Mouse (Mus musculus) hindbrain, embryonic 16.5 days (tissue): Measurements from ENCODE around the gene Spi1. TPM values are rescaled to one million over a fixed set of nuclear protein-coding genes. Genes with fewer than 3 reads are reported as not detected.
"Not testable (repeated sequence)": the region's sequence is repeated elsewhere in the genome, so short reads cannot be mapped to it uniquely, and the experiment has no call there.

Experiments used
- ATAC-seq: fragments of 200-750 bp; cut with Nextera tagmentation; 2 replicates; pipeline ENCODE4 v1.8.0; 2017; ENCODE audit warnings: moderate TSS enrichment, moderate library complexity
- H3K27ac ChIP-seq: fragments of 300-500 bp; sonication (generic); 2 replicates; pipeline ENCODE4 v1.5.1; 2014; ENCODE audit warnings: low read depth, mild to moderate bottlenecking, control low read depth, low read length, moderate library complexity
- H3K27me3 ChIP-seq: fragments of 300-500 bp; sonication (generic); replicated peaks from 2 replicates; pipeline ENCODE4 v1.6.1; 2014; ENCODE audit warnings: low read length; ENCODE audit not compliant: control insufficient read depth, insufficient read depth
- H3K36me3 ChIP-seq: fragments of 300-500 bp; sonication (generic); 2 replicates; pipeline ENCODE4 v1.6.1; 2014; ENCODE audit warnings: mild to moderate bottlenecking, low read length, moderate library complexity, mixed read lengths; ENCODE audit not compliant: control insufficient read depth, insufficient read depth
- H3K4me1 ChIP-seq: fragments of 300-500 bp; sonication (generic); 2 replicates; pipeline ENCODE4 v1.6.1; 2014; ENCODE audit warnings: low read depth, low read length; ENCODE audit not compliant: control insufficient read depth, insufficient read depth
- H3K4me2 ChIP-seq: fragments of 300-500 bp; sonication (generic); 2 replicates; pipeline ENCODE4 v1.6.1; 2014; ENCODE audit warnings: mild to moderate bottlenecking, low read length, control low read depth, moderate library complexity
- H3K4me3 ChIP-seq: fragments of 300-500 bp; sonication (generic); 2 replicates; pipeline ENCODE4 v1.5.1; 2014; ENCODE audit warnings: mild to moderate bottlenecking, low read length, control low read depth, moderate library complexity
- H3K9ac ChIP-seq: fragments of 300-500 bp; sonication (generic); 2 replicates; pipeline ENCODE4 v1.6.1; 2014; ENCODE audit warnings: low read depth, mild to moderate bottlenecking, control low read depth, low read length, moderate library complexity
- H3K9me3 ChIP-seq: fragments of 300-500 bp; sonication (generic); 2 replicates; pipeline ENCODE4 v1.6.1; 2014; ENCODE audit warnings: mild to moderate bottlenecking, low read length, moderate library complexity; ENCODE audit not compliant: control insufficient read depth
- WGBS: fragments of 180-500 bp; shearing (Covaris S2); extraction: QIAGEN DNeasy Blood & Tissue Kit; methylation state at CpG from one replicate; pipeline ENCODE4 v1.1.7; 2014; 5-methylcytosine and 5-hydroxymethylcytosine counted together
- polyA plus RNA-seq: library from polyadenylated mRNA; unstranded; fragments of >200 nt; fragmentation: Nextera tagmentation; extraction: Ambion mirVana; gene quantifications from 2 replicates; pipeline ENCODE4 v1.2.1, GENCODE M21; 2015

Spi1 gene
- polyA plus RNA-seq, result 3.4 and 4.2 TPM in 2 replicates

DNA sequence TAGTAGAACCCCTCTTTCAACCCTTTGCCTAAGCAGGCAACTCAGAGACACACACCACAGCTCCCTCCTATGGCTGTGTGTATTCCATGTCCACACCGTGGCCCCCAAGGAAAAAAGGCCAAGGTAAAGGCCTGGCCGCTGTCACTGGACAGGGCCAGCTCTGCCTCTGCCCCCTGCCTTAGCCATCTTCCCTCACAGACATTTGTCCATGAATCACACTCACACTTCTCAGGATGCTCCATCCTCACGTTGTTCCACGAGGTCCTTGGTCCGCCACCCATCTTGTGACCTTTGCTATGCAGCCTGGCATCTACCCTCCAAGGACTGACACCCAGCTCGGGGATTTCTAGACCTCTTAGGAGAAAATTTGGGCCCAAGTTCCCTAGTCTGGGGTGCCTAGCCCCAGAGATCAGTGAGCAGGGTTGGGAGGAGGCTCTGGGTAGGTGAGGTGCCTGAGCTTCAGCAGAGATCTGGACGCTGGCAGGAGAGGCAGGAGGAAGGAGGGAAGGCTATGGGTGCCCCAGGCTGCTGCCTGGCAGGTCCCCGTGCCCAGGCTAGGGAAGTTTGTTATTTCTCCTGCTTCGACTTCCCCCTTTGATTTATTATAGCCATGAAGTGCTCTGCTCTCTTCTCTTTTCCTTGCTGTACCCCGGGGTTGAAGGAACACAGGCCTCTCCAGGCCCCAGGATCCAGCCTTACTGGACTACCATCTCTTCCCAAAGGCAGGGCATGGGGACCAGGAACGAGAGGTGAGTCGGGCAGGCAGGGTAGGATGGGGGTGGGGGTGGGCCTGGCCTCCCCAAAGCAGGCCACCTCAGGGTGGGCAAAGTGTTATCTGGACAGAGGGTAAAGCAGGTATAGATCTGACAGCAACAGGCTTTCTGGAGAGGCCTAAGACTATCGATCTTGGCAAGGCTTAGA, at the start of gene Spi1:
Gene Spi1, plus strand, starts transcription at position 616 of the 921 bp plus-strand sequence.
- Histone ChIP-seq H3K27ac (no peak within 1 kb of the TSS), H3K9ac (no peak within 1 kb of the TSS), H3K4me1 (peaks cover 4% of the 10 kb centered on the region), H3K36me3 (no peaks in the 10 kb centered on the region), H3K4me2 (no peak within 1 kb of the TSS), H3K4me3 (no peak within 1 kb of the TSS), H3K27me3 (no peaks in the 10 kb centered on the region), H3K9me3 (no peaks in the 10 kb centered on the region)
- ATAC-seq, result no peak
- 84% methylated on average over 13 of the region's 13 CpGs for WGBS

DNA sequence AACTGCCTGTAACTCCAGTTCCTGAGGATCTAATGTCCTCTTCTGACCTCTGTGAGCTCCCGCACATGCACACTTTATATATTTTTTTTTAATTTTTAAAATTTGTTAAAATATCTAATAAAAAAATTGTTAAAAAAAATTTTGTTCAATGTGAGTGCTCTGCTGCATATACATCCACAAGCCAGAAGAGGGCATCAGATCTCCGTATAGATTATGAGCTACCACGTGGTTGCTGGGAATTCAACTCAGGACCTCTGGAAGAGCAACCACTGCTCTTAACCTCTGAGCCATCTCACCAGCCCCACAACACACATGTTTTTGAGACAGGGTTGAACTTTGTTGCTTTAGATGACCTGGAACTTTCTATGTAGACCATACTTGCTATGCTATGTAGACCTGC, 49.2 kb upstream of the Spi1 start:
- Histone ChIP-seq H3K27ac (no peak overlapping the region), H3K36me3 (no peaks in the 10 kb centered on the region), H3K4me2 (no peak overlapping the region), H3K4me3 (no peak overlapping the region), H3K27me3 (no peaks in the 10 kb centered on the region), H3K9ac (no peak overlapping the region), H3K9me3 (no peaks in the 10 kb centered on the region), H3K4me1 (no peaks in the 10 kb centered on the region)
- ATAC-seq, result no peak
- WGBS, result 21% methylated on average over 3 of the region's 3 CpGs

DNA sequence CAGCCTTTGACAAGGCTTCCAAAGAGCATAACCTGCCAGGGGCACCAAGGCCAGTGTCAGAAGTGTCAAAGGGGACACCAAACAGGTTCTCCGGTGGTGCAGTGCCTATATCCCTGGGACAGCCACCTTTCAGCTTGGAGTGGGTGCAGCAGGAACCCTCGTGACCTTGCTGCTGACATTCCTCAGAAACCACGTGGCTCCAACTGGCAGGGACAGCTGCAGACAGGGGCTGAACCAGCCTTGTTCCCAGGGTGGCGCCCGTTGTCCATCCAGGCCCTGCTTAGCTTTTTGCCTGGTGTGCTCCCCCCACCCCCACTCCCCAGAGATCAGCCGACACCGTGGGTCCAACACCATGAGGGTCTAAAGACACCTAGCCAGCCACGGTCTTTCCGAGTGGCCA, 46.8 kb upstream of the Spi1 start, which contains the start of gene Rapsn:
Gene Rapsn, plus strand, starts transcription at position 236 of the 400 bp plus-strand sequence.
- no peak within 1 kb of the TSS for H3K27ac ChIP-seq
- H3K4me1 ChIP-seq, result no peaks in the 10 kb centered on the region
- no peak within 1 kb of the TSS for H3K4me2 ChIP-seq
- no peaks in the 10 kb centered on the region for H3K27me3 ChIP-seq
- WGBS, result 75% methylated on average over 9 of the region's 9 CpGs
- no peak within 1 kb of the TSS for H3K4me3 ChIP-seq
- no peak for ATAC-seq
- no peaks in the 10 kb centered on the region for H3K9me3 ChIP-seq
- H3K9ac ChIP-seq, result no peak within 1 kb of the TSS
- no peaks in the 10 kb centered on the region for H3K36me3 ChIP-seq

DNA sequence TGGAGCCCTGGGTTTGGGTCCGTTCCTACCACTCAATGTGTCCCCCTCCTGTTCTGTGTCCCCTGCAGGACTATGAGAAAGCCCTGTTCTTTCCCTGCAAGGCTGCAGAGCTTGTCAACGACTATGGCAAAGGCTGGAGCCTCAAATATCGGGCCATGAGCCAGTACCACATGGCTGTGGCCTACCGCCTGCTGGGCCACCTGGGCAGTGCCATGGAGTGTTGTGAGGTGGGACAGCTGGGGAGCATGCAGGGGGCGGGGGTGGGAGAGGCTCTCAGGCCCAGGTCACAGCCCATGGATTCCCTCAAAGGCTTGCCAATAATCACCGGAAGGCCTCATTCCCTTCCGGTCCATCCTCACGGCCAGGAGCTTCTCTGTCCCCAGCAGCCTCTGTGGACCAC, 40.4 kb upstream of the Spi1 start:
- 66% methylated on average over 8 of the region's 8 CpGs for WGBS
- Histone ChIP-seq H3K27ac (no peak overlapping the region), H3K4me1 (no peaks in the 10 kb centered on the region), H3K4me2 (no peak overlapping the region), H3K9me3 (no peaks in the 10 kb centered on the region), H3K9ac (no peak overlapping the region), H3K27me3 (no peaks in the 10 kb centered on the region), H3K36me3 (no peaks in the 10 kb centered on the region), H3K4me3 (no peak overlapping the region)
- no peak for ATAC-seq

DNA sequence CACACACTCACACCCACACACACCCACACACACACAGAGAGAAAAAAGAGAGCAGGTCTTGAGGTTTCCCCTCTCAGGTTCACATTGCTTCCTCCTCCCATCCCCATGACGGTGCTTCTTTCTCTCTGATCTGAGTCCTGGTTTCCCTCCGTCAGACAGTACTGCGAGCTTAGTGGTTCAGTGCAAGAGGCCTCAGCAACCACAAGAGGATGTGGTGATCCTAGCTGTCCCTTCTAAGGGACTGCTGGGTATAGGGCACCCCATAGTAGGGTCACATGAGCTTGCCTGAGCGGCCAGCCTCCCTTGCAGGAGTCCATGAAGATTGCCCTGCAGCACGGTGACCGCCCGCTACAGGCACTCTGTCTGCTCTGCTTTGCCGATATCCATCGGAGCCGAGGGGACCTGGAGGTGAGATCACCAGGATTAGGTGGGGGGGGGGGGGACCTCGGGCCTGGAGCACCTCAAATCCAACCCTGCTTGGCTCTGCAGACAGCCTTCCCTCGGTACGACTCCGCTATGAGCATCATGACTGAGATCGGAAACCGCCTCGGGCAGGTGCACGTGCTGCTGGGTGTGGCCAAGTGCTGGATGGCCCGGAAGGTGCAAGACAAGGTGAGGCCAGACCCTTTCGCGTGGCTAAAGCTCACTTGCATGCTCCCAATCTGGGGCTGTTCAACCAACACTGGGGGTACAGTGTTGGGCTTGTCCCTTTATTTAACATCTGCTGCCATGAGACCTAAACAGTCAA, 39.4 kb upstream of the Spi1 start:
- H3K36me3 ChIP-seq, result no peaks in the 10 kb centered on the region
- H3K27ac ChIP-seq, result no peak overlapping the region
- no peaks in the 10 kb centered on the region for H3K27me3 ChIP-seq
- H3K4me3 ChIP-seq, result no peak overlapping the region
- no peak overlapping the region for H3K9ac ChIP-seq
- no peak overlapping the region for H3K4me2 ChIP-seq
- WGBS, result 72% methylated on average over 17 of the region's 21 CpGs
- no peaks in the 10 kb centered on the region for H3K9me3 ChIP-seq
- no peaks in the 10 kb centered on the region for H3K4me1 ChIP-seq
- peak; percentile 44; the same call in 1 of the 2 replicates for ATAC-seq

DNA sequence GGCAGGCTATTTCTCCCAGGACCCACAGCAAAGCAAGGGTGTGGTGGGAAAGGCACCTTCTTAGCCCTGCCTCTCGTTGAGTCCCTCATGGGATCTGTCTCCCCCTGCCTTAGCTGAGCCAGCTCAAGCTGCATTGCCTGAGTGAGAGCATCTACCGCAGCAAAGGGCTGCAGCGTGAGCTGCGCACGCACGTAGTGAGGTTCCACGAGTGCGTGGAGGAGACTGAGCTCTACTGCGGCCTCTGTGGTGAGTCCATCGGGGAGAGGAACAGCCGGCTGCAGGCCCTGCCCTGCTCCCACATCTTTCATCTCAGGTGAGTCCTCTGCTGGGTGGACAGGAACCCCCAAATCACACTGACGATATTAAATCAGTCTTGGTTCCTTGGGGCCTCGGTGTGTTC, 37.5 kb upstream of the Spi1 start:
- Histone ChIP-seq H3K27me3 (no peaks in the 10 kb centered on the region), H3K4me1 (no peaks in the 10 kb centered on the region), H3K4me2 (no peak overlapping the region), H3K4me3 (no peak overlapping the region), H3K9me3 (no peaks in the 10 kb centered on the region), H3K36me3 (no peaks in the 10 kb centered on the region), H3K27ac (no peak overlapping the region), H3K9ac (no peak overlapping the region)
- ATAC-seq, result no peak
- WGBS, result 85% methylated on average over 13 of the region's 13 CpGs

DNA sequence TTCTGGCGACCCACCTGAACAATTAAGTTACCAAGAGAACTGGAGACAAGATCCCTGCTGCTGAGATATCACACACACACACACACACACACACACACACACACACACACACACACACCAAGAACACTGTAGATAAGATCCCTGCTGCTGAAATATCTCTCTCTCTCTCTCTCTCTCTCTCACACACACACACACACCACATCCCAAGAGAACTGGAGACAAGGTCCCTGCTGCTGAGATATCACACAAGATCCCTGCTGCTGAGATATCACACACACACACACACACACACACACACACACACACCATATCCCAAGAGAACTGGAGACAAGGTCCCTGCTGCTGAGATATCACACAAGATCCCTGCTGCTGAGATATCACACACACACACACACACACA, 36.4 kb upstream of the Spi1 start:
- H3K27me3 ChIP-seq, H3K4me3 ChIP-seq, H3K9me3 ChIP-seq, H3K36me3 ChIP-seq, H3K4me2 ChIP-seq, H3K4me1 ChIP-seq, H3K27ac ChIP-seq, H3K9ac ChIP-seq, ATAC-seq: not testable (repeated sequence)
- 88% methylated on average over 1 of the region's 1 CpGs for WGBS

DNA sequence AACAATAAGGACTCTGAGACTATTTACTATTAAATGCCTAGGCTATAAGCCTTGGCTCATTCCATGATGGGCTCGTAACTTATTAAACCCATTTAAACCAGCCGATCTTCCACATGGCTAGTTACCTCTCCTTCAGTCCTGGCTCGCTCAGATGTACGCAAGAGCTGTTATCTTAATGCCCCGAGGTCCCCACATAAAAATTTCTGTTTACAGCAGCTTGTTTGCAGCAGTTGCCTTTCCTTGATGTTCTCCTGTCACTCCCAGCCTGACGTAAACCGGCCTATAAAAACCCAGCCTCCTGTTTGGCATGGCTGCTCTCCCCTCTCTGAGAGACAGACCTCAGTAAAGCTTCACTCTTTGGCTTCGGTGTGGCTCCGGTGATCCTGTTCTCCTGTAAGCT, 34.8 kb upstream of the Spi1 start:
- Histone ChIP-seq H3K27me3 (no peaks in the 10 kb centered on the region), H3K27ac (no peak overlapping the region), H3K4me3 (no peak overlapping the region), H3K4me1 (no peaks in the 10 kb centered on the region), H3K36me3 (no peaks in the 10 kb centered on the region), H3K9me3 (no peaks in the 10 kb centered on the region), H3K9ac (no peak overlapping the region), H3K4me2 (no peak overlapping the region)
- ATAC-seq, result no peak
- WGBS, result 77% methylated on average over 9 of the region's 9 CpGs

DNA sequence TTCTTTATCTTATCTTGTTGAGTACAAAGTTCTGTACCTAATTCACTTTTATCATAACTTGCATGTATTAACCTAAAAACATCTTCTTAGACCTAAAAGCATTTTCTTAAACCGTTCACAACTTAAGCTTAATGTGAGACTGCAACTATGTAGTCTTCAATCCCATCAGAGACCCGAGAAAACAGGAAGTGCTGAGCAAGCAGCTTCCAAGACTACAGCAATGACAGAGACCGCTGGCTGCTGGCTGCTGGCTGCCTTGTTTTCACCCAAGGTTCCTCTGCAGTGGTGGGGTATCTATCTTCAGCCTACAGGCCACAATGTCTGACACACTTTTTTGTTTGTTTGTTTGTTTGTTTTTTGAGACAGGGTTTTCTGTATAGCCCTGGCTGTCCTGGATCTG, 30.3 kb upstream of the Spi1 start:
- WGBS, result 85% methylated on average over 3 of the region's 3 CpGs
- ATAC-seq, result no peak
- no peaks in the 10 kb centered on the region for H3K9me3 ChIP-seq

More for the DNA sequence above, 30.3 kb upstream of the Spi1 start:
- H3K36me3 ChIP-seq, result peaks cover 12% of the 10 kb centered on the region
- no peak overlapping the region for H3K27ac ChIP-seq
- no peak overlapping the region for H3K4me3 ChIP-seq
- H3K9ac ChIP-seq, result no peak overlapping the region
- H3K27me3 ChIP-seq, result no peaks in the 10 kb centered on the region
- peaks cover 11% of the 10 kb centered on the region for H3K4me1 ChIP-seq
- H3K4me2 ChIP-seq, result no peak overlapping the region
